Mouse (Mus musculus): ENCODE results near the gene Gimap4.
A peak's percentile ranks its signal among the peaks of the same experiment; 100 is the strongest.

The Gimap4 gene

GRCm38 (mm10) chr6:48700251-48701075, 16.1 kb downstream of the Gimap4 start:
- DNase-seq (ENCODE audit: inconsistent ontology term): no peak

GRCm38 (mm10) chr6:48702146-48702545, 17.8 kb downstream of the Gimap4 start:
- no peak for DNase-seq (ENCODE audit: inconsistent ontology term)

- no peak for DNase-seq (ENCODE audit: inconsistent ontology term)
Measured at GRCm38 (mm10) chr6:48702601-48703000, 18.3 kb downstream of the Gimap4 start.

- DNase-seq (ENCODE audit: inconsistent ontology term): no peak
Measured at GRCm38 (mm10) chr6:48704146-48704545, 19.8 kb downstream of the Gimap4 start.

- DNase-seq (ENCODE audit: inconsistent ontology term): no peak
Measured at GRCm38 (mm10) chr6:48706130-48706529, 21.8 kb downstream of the Gimap4 start.

- DNase-seq (ENCODE audit: inconsistent ontology term): no peak
Measured at GRCm38 (mm10) chr6:48718455-48718854, 34.1 kb downstream of the Gimap4 start, which contains the start of the genes Gm28053 and Gimap7. Gm28053 (plus strand) TSS chr6:48718607. Gimap7 (plus strand) TSS chr6:48718621.

GRCm38 (mm10) chr6:48720326-48720725, 36.0 kb downstream of the Gimap4 start:
- no peak for DNase-seq (ENCODE audit: inconsistent ontology term)

GRCm38 (mm10) chr6:48723468-48723867, 39.1 kb downstream of the Gimap4 start:
- DNase-seq (ENCODE audit: inconsistent ontology term): no peak

- DNase-seq (ENCODE audit: inconsistent ontology term): peak; percentile 51
Measured at GRCm38 (mm10) chr6:48725476-48725875, 41.1 kb downstream of the Gimap4 start.

GRCm38 (mm10) chr6:48727761-48728160, 43.4 kb downstream of the Gimap4 start:
- DNase-seq (ENCODE audit: inconsistent ontology term): no peak

- DNase-seq (ENCODE audit: inconsistent ontology term): no peak
Measured at GRCm38 (mm10) chr6:48732864-48733304, 48.5 kb downstream of the Gimap4 start.

GRCm38 (mm10) chr6:48733660-48734059, 49.3 kb downstream of the Gimap4 start:
- no peak for DNase-seq (ENCODE audit: inconsistent ontology term)

GRCm38 (mm10) chr6:48737053-48737452, 52.7 kb downstream of the Gimap4 start:
- no peak for DNase-seq (ENCODE audit: inconsistent ontology term)

GRCm38 (mm10) chr6:48737688-48738087, 53.3 kb downstream of the Gimap4 start:
- DNase-seq (ENCODE audit: inconsistent ontology term): no peak

GRCm38 (mm10) chr6:48738961-48739779, 54.8 kb downstream of the Gimap4 start, which contains the start of gene Gimap1:
Gimap1 (plus strand) TSS chr6:48739054.
- DNase-seq (ENCODE audit: inconsistent ontology term): no peak

- no peak for DNase-seq (ENCODE audit: inconsistent ontology term)
Measured at GRCm38 (mm10) chr6:48739780-48740055, 55.4 kb downstream of the Gimap4 start.

GRCm38 (mm10) chr6:48740501-48741169, 56.3 kb downstream of the Gimap4 start:
- no peak for DNase-seq (ENCODE audit: inconsistent ontology term)

- DNase-seq (ENCODE audit: inconsistent ontology term): no peak
Measured at GRCm38 (mm10) chr6:48741273-48741672, 56.9 kb downstream of the Gimap4 start.
